Mouse (Mus musculus) intestine, postnatal 0 days (tissue): ENCODE data around the gene D17H6S53E. TPM values are rescaled to one million over a fixed set of nuclear protein-coding genes. Genes with fewer than 3 reads are reported as not detected.

ENCODE experiments used
- ATAC-seq: fragments of 200-750 bp; cut with Nextera tagmentation; 2 replicates; pipeline ENCODE4 v1.8.0; 2017; ENCODE audit warnings: mild to moderate bottlenecking, moderate TSS enrichment, moderate library complexity
- H3K27ac ChIP-seq: fragments of 300-500 bp; sonication (generic); 2 replicates; pipeline ENCODE4 v1.5.1; 2014; ENCODE audit warnings: mild to moderate bottlenecking, low read depth, low read length, moderate library complexity
- H3K27me3 ChIP-seq: fragments of 300-500 bp; sonication (generic); replicated peaks from 2 replicates; pipeline ENCODE4 v1.6.1; 2014; ENCODE audit warnings: low read length, mixed read lengths; ENCODE audit not compliant: control insufficient read depth, insufficient read depth
- H3K36me3 ChIP-seq: fragments of 300-500 bp; sonication (generic); 2 replicates; pipeline ENCODE4 v1.6.1; 2014; ENCODE audit warnings: mild to moderate bottlenecking, moderate library complexity; ENCODE audit not compliant: control insufficient read depth, insufficient read depth
- H3K4me1 ChIP-seq: fragments of 300-500 bp; sonication (generic); replicated peaks from 2 replicates; pipeline ENCODE4 v1.6.1; 2014; ENCODE audit warnings: antibody characterized with exemption, low read length, mixed read lengths; ENCODE audit not compliant: control insufficient read depth, insufficient read depth
- H3K4me2 ChIP-seq: fragments of 300-500 bp; sonication (generic); replicated peaks from 2 replicates; pipeline ENCODE4 v1.6.1; 2014; ENCODE audit warnings: low read depth, mild to moderate bottlenecking, moderate library complexity
- H3K4me3 ChIP-seq: fragments of 300-500 bp; sonication (generic); 2 replicates; pipeline ENCODE4 v1.5.1; 2014; ENCODE audit warnings: low read depth, low read length
- H3K9ac ChIP-seq: fragments of 300-500 bp; sonication (generic); 2 replicates; pipeline ENCODE4 v1.6.1; 2014; ENCODE audit warnings: mild to moderate bottlenecking, low read depth, low read length
- H3K9me3 ChIP-seq: fragments of 300-500 bp; sonication (generic); 2 replicates; pipeline ENCODE4 v1.6.1; 2016; ENCODE audit warnings: mixed run types; ENCODE audit not compliant: control insufficient read depth
- CTCF ChIP-seq: sonication (generic); IDR thresholded peaks from 2 replicates; pipeline ENCODE4 v1.5.1; 2016; ENCODE audit warnings: low read depth, mild to moderate bottlenecking, control low read depth, antibody characterized with exemption, moderate library complexity
- WGBS: fragments of 180-500 bp; shearing (Covaris S2); extraction: QIAGEN DNeasy Blood & Tissue Kit; methylation state at CpG from one replicate; pipeline ENCODE4 v1.1.7; 2014; 5-methylcytosine and 5-hydroxymethylcytosine counted together
- polyA plus RNA-seq: library from polyadenylated mRNA; unstranded; fragments of >200 nt; fragmentation: Nextera tagmentation; extraction: Ambion mirVana; gene quantifications from 2 replicates; pipeline ENCODE4 v1.2.1, GENCODE M21; 2015

D17H6S53E gene
- polyA plus RNA-seq, 1 experiment from 2014 or later, result 26.3 TPM

DNA sequence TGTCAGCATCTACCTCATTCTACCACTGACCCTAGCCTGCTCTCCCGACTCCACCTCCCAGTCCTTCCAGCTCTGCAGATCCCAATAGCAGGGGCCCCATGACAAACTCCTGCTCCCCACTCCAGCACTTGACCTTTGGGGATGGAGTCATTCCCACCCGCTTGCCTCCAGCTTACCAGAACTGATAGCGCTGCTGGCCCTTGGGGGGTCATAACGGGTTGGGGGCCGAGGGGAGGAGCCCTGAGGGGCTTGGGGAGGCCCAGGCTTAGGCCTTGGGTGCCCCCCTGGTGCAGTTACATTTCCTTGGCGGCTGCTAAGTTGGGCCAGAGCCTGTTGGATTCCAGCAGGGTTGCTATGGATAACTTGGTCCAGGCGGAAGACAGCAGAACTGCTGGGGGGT, 28.4 kb downstream of the D17H6S53E start:
- Histone ChIP-seq H3K36me3 (peaks cover 97% of the 10 kb centered on the region), H3K4me3 (no peak overlapping the region), H3K27me3 (no peaks in the 10 kb centered on the region), H3K27ac (no peak overlapping the region; the same call in 1 of the 2 replicates), H3K9me3 (no peaks in the 10 kb centered on the region), H3K4me1 (no peaks in the 10 kb centered on the region), H3K4me2 (no peak overlapping the region), H3K9ac (no peak overlapping the region)
- no peak for TF ChIP-seq CTCF
- no peak for ATAC-seq
- WGBS, result 82% methylated on average over 7 of the region's 7 CpGs

DNA sequence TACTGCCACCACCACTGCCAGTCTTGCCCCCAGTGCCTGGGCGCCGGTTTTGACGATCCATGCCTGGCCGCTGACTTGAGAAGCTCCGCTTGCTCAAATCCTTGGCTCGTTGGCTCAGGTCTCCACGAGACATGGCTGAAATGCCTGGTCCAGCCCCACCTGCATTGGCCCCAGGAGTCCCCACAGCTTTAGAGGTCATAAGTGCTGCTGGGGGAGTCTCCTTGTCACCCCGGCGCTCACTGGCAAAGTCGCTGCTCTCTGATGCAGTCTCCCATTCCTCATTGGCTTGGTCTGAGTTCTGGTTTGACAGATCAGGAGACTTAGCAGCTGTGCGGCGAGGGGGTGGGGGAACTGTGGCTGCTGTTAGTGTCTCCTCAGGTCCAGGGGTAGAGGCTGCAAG, 29.3 kb downstream of the D17H6S53E start:
- no peaks in the 10 kb centered on the region for H3K27me3 ChIP-seq
- WGBS, result 91% methylated on average over 12 of the region's 12 CpGs
- no peak overlapping the region for H3K9ac ChIP-seq
- H3K36me3 ChIP-seq, result peaks cover 97% of the 10 kb centered on the region
- TF ChIP-seq CTCF, result no peak
- no peaks in the 10 kb centered on the region for H3K4me1 ChIP-seq
- no peak for ATAC-seq
- H3K27ac ChIP-seq, result no peak overlapping the region
- no peak overlapping the region for H3K4me2 ChIP-seq
- H3K4me3 ChIP-seq, result no peak overlapping the region
- H3K9me3 ChIP-seq, result no peaks in the 10 kb centered on the region

DNA sequence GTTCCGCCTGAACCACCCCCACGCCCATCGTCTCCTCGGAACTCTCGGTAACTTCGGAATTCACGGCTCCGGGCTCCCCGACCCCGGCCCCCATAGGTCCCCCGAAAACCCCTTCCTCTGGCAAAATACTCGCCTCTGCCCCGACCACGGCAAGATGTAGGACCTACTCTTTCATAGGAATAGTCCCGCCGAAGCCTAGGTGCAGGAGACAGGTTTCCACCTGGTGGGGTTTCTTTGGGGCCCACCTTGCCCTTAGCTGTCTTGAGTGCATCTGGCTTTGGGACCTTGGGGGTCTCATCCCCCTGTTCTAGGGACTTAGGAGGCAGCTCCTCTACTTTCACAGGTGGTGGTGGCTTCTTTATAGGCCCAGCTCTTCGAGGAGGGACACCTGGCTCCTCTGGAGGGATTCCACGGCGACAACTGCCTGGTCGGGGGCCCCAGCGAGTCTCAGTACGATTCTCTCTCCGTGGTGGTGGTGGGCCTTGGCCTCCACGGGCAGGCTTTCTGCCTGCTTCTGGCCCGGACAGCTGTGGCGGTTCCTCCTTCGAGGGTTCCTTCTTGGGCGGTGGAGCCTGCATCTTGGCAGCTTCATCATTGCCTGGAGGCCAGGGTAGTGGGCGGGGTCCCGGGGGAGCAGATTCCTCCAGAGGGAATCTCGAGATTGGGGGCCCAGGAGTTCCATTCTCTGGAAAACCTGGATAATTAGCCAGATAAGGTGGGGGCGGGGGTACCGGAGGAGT, 30.5 kb downstream of the D17H6S53E start:
- Histone ChIP-seq H3K27ac (no peak overlapping the region), H3K4me3 (no peak overlapping the region), H3K4me2 (no peak overlapping the region), H3K4me1 (no peaks in the 10 kb centered on the region), H3K27me3 (no peaks in the 10 kb centered on the region), H3K9me3 (no peaks in the 10 kb centered on the region), H3K9ac (no peak overlapping the region), H3K36me3 (peaks cover 99% of the 10 kb centered on the region)
- ATAC-seq, result no peak
- 86% methylated on average over 33 of the region's 33 CpGs for WGBS
- TF ChIP-seq CTCF, result no peak

DNA sequence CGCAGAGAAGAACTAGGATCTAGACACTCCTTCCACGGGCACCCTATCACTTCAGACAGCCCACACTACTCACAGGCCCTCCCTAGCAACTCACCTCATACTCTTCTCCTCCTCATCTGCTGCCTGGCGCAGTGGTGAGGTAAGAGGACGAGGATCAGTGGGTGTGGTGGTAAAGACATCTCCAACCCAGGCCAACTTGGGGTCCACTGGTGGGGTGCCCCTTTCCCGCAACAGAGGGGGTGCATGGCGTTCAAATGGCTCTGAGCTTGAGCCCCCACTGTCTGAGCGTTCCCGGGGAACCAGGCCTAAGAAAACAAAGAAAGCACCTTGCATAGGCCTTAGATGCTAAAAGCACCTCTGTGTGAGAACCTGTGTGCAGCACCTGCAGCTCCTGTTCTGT, 31.1 kb downstream of the D17H6S53E start:
- no peaks in the 10 kb centered on the region for H3K9me3 ChIP-seq
- no peak for ATAC-seq
- no peak overlapping the region for H3K4me3 ChIP-seq
- no peaks in the 10 kb centered on the region for H3K4me1 ChIP-seq
- H3K36me3 ChIP-seq, result peaks cover 100% of the 10 kb centered on the region
- H3K27me3 ChIP-seq, result no peaks in the 10 kb centered on the region
- H3K4me2 ChIP-seq, result no peak overlapping the region
- WGBS, result 92% methylated on average over 8 of the region's 8 CpGs
- TF ChIP-seq CTCF, result no peak
- H3K9ac ChIP-seq, result no peak overlapping the region
- no peak overlapping the region for H3K27ac ChIP-seq

- Histone ChIP-seq H3K9ac (no peak overlapping the region), H3K4me2 (no peak overlapping the region), H3K4me3 (no peak overlapping the region), H3K9me3 (no peaks in the 10 kb centered on the region), H3K4me1 (no peaks in the 10 kb centered on the region; the same call in 1 of the 2 replicates), H3K27me3 (no peaks in the 10 kb centered on the region), H3K27ac (no peak overlapping the region), H3K36me3 (peaks cover 96% of the 10 kb centered on the region)
- TF ChIP-seq CTCF, result no peak
- ATAC-seq, result no peak
- WGBS, result 84% methylated on average over 8 of the region's 8 CpGs
Observed at GRCm38 (mm10) chr17:35157661-35158175, 31.5 kb downstream of the D17H6S53E start.

DNA sequence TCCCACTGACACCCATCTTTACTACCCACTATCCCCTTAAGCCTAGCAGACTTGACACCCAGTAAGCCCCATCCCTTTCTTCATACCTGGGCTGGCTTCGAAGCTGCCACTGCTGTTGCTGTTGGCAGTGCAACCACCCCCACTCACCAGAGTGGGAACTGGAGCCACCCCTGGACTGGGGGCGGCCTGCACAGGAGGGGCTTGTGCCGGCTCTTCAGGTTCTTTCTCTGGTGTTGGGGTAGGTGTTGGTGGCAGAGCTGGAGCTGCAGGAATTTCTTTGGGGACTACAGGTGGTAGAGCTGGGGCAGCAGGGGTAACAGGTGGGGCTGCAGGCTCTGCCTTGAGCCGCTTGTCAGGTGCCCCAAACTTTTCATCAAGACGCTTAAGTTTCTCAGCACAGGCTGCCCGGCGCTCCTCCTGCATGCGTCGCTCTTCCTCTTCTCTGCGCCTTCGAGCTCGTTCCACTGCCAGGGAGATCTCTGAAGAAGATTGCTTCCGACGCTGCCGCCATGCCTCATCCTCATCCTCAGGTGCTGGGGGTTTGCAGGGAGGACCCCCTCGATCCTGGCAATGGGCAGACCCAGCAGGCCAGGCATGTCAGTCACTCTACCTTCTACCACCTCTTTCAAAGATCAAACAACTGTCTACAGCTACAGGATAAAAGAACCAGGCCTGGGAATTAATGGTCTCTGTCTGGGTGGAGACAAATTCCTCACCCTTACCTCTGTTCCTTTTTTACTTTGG, 32.8 kb downstream of the D17H6S53E start:
- Histone ChIP-seq H3K9ac (no peak overlapping the region), H3K27ac (no peak overlapping the region), H3K4me1 (peaks cover 4% of the 10 kb centered on the region; the same call in 1 of the 2 replicates), H3K4me3 (no peak overlapping the region), H3K27me3 (no peaks in the 10 kb centered on the region), H3K4me2 (no peak overlapping the region), H3K36me3 (peaks cover 82% of the 10 kb centered on the region), H3K9me3 (no peaks in the 10 kb centered on the region)
- WGBS, result 92% methylated on average over 16 of the region's 16 CpGs
- no peak for TF ChIP-seq CTCF
- no peak for ATAC-seq
